Mouse (Mus musculus): ENCODE data around the gene Npl. TPM values are rescaled to one million over a fixed set of nuclear protein-coding genes. Genes with fewer than 3 reads are reported as not detected.

Gene Npl
- total and polyA plus RNA-seq, 2 experiments: 0.40 to 2.5 TPM

DNA sequence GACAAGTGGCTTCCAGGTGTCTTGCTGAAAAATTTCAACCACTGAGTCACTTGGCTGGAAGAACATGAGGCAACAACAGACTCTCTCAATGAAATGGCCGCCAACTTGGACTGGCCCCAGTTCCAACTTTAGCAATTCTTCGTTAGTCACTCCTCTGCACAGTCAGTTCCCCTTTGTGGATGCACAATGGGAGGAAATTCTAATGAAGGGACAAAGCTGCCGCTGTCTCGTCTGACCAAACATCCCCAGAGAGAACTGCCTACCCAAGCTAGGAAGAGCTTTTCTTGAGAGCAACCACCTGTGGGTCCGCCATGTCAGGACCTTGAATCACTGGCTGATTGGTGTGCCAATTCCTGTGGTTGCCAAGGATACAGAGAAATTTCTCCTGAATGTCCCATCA is 38.1 kb upstream of the Npl start:
- 91% methylated on average over 5 of the region's 5 CpGs for WGBS
- TF ChIP-seq POLR2A (IDR thresholded peaks at IDR 0.05; ENCODE audit: extremely low read depth, insufficient read depth, low read length) (no peak), CTCF (IDR thresholded peaks at IDR 0.05; ENCODE audit: low read depth, low read length) (no peak)
- H3K36me3 ChIP-seq (ENCODE audit: control insufficient read depth, insufficient read depth, low read length): no peaks in the 10 kb centered on the region
- H3K27ac ChIP-seq (replicated peaks; ENCODE audit: insufficient read depth, low read depth, low read length): no peak overlapping the region
- no peak overlapping the region for H3K9ac ChIP-seq (ENCODE audit: low read depth, low read length)
- H3K79me2 ChIP-seq (ENCODE audit: control insufficient read depth, insufficient read depth, low read length): no peaks in the 10 kb centered on the region
- DNase-seq (ENCODE audit: extremely low read depth, low read depth, low spot score): no peak
- no peak overlapping the region for H3K4me3 ChIP-seq (ENCODE audit: insufficient read depth, low read depth, low read length)
- no peaks in the 10 kb centered on the region for H3K27me3 ChIP-seq (ENCODE audit: control insufficient read depth, insufficient read depth, low read length)
- no peaks in the 10 kb centered on the region for H3K4me1 ChIP-seq (ENCODE audit: control insufficient read depth, insufficient read depth, low read length)

GRCm38 (mm10) chr1:153586826-153587225 is 37.0 kb upstream of the Npl start:
- DNase-seq (ENCODE audit: extremely low read depth, low read depth, low spot score): no peak

GRCm38 (mm10) chr1:153585752-153586151 is 35.9 kb upstream of the Npl start:
- Histone ChIP-seq H3K9ac (ENCODE audit: low read depth, low read length) (no peak overlapping the region), H3K27me3 (ENCODE audit: control insufficient read depth, insufficient read depth, low read length) (no peaks in the 10 kb centered on the region), H3K79me2 (ENCODE audit: control insufficient read depth, insufficient read depth, low read length) (no peaks in the 10 kb centered on the region), H3K4me1 (ENCODE audit: control insufficient read depth, insufficient read depth, low read length) (no peaks in the 10 kb centered on the region), H3K36me3 (ENCODE audit: control insufficient read depth, insufficient read depth, low read length) (no peaks in the 10 kb centered on the region), H3K4me3 (ENCODE audit: insufficient read depth, low read depth, low read length) (no peak overlapping the region), H3K27ac (replicated peaks; ENCODE audit: insufficient read depth, low read depth, low read length) (no peak overlapping the region)
- no peak for DNase-seq (ENCODE audit: extremely low read depth, low read depth, low spot score)
- 83% methylated on average over 2 of the region's 2 CpGs for WGBS
- TF ChIP-seq CTCF (IDR thresholded peaks at IDR 0.05; ENCODE audit: low read depth, low read length): no peak
- TF ChIP-seq POLR2A (IDR thresholded peaks at IDR 0.05; ENCODE audit: extremely low read depth, insufficient read depth, low read length): no peak

More at GRCm38 (mm10) chr1:153586826-153587225, 37.0 kb upstream of the Npl start:
- Histone ChIP-seq H3K4me3 (ENCODE audit: insufficient read depth, low read depth, low read length) (no peak overlapping the region), H3K79me2 (ENCODE audit: control insufficient read depth, insufficient read depth, low read length) (no peaks in the 10 kb centered on the region), H3K9ac (ENCODE audit: low read depth, low read length) (no peak overlapping the region), H3K27me3 (ENCODE audit: control insufficient read depth, insufficient read depth, low read length) (no peaks in the 10 kb centered on the region), H3K36me3 (ENCODE audit: control insufficient read depth, insufficient read depth, low read length) (no peaks in the 10 kb centered on the region), H3K4me1 (ENCODE audit: control insufficient read depth, insufficient read depth, low read length) (no peaks in the 10 kb centered on the region), H3K27ac (replicated peaks; ENCODE audit: insufficient read depth, low read depth, low read length) (no peak overlapping the region)
- no peak for TF ChIP-seq POLR2A (IDR thresholded peaks at IDR 0.05; ENCODE audit: extremely low read depth, insufficient read depth, low read length)
- TF ChIP-seq CTCF (IDR thresholded peaks at IDR 0.05; ENCODE audit: low read depth, low read length): no peak
- 90% methylated on average over 10 of the region's 10 CpGs for WGBS

DNA sequence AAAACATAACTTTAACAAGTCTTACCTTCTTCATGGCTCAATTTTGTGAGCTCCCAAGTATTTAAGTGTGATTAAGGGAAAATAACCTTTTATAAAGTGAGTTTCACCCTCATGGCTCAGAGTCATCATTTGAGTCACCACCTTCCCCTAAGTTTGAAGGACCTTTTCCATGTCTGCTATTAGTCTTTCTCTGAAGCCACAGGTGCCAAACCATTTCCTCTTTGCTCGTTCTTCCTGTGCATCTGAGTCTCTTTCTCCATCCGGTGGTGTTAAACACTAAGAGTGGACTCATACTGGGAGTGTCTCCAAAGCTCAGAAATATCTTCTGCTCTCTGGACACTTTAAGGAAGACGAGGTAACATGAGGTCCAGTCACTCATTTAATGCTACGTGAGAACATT is 33.3 kb upstream of the Npl start:
- no peak for TF ChIP-seq CTCF (IDR thresholded peaks at IDR 0.05; ENCODE audit: low read depth, low read length)
- WGBS: 75% methylated on average over 4 of the region's 4 CpGs
- Histone ChIP-seq H3K36me3 (ENCODE audit: control insufficient read depth, insufficient read depth, low read length) (no peaks in the 10 kb centered on the region), H3K27ac (replicated peaks; ENCODE audit: insufficient read depth, low read depth, low read length) (no peak overlapping the region), H3K27me3 (ENCODE audit: control insufficient read depth, insufficient read depth, low read length) (no peaks in the 10 kb centered on the region), H3K4me1 (ENCODE audit: control insufficient read depth, insufficient read depth, low read length) (no peaks in the 10 kb centered on the region), H3K9ac (ENCODE audit: low read depth, low read length) (no peak overlapping the region), H3K79me2 (ENCODE audit: control insufficient read depth, insufficient read depth, low read length) (no peaks in the 10 kb centered on the region), H3K4me3 (ENCODE audit: insufficient read depth, low read depth, low read length) (no peak overlapping the region)
- DNase-seq (ENCODE audit: extremely low read depth, low read depth, low spot score): no peak

GRCm38 (mm10) chr1:153574730-153575129 is 24.9 kb upstream of the Npl start:
- DNase-seq (ENCODE audit: extremely low read depth, low read depth, low spot score): no peak
- Histone ChIP-seq H3K4me1 (ENCODE audit: control insufficient read depth, insufficient read depth, low read length) (no peaks in the 10 kb centered on the region), H3K4me3 (ENCODE audit: insufficient read depth, low read depth, low read length) (no peak overlapping the region), H3K36me3 (ENCODE audit: control insufficient read depth, insufficient read depth, low read length) (no peaks in the 10 kb centered on the region), H3K27me3 (ENCODE audit: control insufficient read depth, insufficient read depth, low read length) (no peaks in the 10 kb centered on the region), H3K79me2 (ENCODE audit: control insufficient read depth, insufficient read depth, low read length) (no peaks in the 10 kb centered on the region), H3K9ac (ENCODE audit: low read depth, low read length) (no peak overlapping the region), H3K27ac (replicated peaks; ENCODE audit: insufficient read depth, low read depth, low read length) (no peak overlapping the region)
- 80% methylated on average over 3 of the region's 3 CpGs for WGBS
- TF ChIP-seq POLR2A (IDR thresholded peaks at IDR 0.05; ENCODE audit: extremely low read depth, insufficient read depth, low read length): no peak

GRCm38 (mm10) chr1:153572271-153573043 is 22.6 kb upstream of the Npl start:
- peak; percentile 23 for DNase-seq (ENCODE audit: extremely low read depth, low read depth, low spot score)
- Histone ChIP-seq H3K27ac (replicated peaks; ENCODE audit: insufficient read depth, low read depth, low read length) (no peak overlapping the region), H3K4me1 (ENCODE audit: control insufficient read depth, insufficient read depth, low read length) (no peaks in the 10 kb centered on the region), H3K4me3 (ENCODE audit: insufficient read depth, low read depth, low read length) (no peak overlapping the region), H3K27me3 (ENCODE audit: control insufficient read depth, insufficient read depth, low read length) (no peaks in the 10 kb centered on the region), H3K9ac (ENCODE audit: low read depth, low read length) (no peak overlapping the region), H3K36me3 (ENCODE audit: control insufficient read depth, insufficient read depth, low read length) (no peaks in the 10 kb centered on the region), H3K79me2 (ENCODE audit: control insufficient read depth, insufficient read depth, low read length) (no peaks in the 10 kb centered on the region)
- WGBS: 39% methylated on average over 4 of the region's 4 CpGs
- TF ChIP-seq CTCF (IDR thresholded peaks at IDR 0.05; ENCODE audit: low read depth, low read length) (no peak), POLR2A (IDR thresholded peaks at IDR 0.05; ENCODE audit: extremely low read depth, insufficient read depth, low read length) (no peak)

Measured in liver, adult 2 months (tissue).